Mouse (Mus musculus): ENCODE results near the gene Cd300a.
A peak's percentile ranks its signal among the peaks of the same experiment; 100 is the strongest.

Gene Cd300a

DNA sequence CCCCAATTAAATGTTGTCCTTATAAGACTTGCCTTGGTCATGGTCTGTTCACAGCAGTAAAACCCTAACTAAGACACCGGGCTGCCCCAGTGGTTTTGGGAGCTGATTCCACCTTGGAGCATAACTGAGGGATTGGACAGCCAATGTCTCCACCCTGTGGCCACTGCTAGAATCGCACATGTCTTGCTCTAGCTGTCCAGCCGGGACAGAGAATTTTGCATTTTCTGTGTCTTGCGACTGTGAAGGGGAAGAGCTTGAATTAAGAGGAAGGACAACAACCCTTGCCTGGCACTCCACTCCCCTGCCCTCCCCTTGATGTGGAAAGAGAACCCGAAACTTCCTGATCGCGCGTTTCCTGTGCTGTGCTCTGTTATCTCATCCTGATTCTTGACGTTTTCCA, 23.0 kb downstream of the Cd300a start:
- peak; percentile 79 for DNase-seq

GRCm38 (mm10) chr11:114914978-114915377, 25.1 kb downstream of the Cd300a start:
- no peak for DNase-seq

- DNase-seq, result no peak
Measured at GRCm38 (mm10) chr11:114917120-114917519, 27.3 kb downstream of the Cd300a start.

DNA sequence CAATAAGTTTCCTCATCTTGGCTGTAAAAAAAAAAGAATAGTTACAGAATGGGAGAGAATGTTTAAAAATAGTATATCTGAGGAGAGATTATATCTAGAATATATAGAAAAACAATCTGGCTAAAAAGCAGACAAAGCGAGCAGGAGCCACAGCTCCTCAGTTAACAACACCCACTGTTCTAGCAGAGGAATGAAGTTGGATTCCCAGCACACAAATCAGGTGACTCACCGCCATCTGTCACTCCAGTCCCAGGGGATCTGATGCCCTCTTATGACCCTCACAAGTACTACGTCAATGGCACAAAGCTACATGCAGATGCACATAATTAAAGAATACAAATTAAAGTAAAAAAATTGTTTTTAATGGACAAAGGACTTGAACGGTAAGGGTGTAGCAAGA, 32.6 kb downstream of the Cd300a start:
- DNase-seq, result peak; percentile 67

DNA sequence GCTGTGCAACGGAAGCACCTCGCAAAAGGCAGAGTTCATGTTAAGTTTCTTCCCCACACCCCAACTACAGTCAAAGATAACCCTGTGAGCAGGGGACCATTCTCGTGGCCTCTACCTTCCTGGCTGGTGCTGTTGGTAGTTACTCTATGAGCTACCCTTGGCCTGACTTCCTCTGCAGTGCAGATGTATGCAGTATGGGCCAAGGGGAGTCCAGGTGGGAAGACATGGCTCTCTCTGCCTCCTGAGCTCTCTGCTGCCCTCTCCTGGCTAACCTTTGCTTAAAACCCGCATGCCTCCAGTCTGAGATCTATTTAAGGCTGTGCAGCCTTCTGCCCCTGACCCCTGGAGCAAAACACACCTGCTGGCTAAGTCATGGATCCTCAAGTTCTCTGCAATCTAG, 34.1 kb downstream of the Cd300a start:
- no peak for DNase-seq

- DNase-seq, result no peak
Measured at GRCm38 (mm10) chr11:114929581-114929980, 39.7 kb downstream of the Cd300a start.

- DNase-seq, result no peak
Measured at GRCm38 (mm10) chr11:114931041-114931440, 41.2 kb downstream of the Cd300a start.

DNA sequence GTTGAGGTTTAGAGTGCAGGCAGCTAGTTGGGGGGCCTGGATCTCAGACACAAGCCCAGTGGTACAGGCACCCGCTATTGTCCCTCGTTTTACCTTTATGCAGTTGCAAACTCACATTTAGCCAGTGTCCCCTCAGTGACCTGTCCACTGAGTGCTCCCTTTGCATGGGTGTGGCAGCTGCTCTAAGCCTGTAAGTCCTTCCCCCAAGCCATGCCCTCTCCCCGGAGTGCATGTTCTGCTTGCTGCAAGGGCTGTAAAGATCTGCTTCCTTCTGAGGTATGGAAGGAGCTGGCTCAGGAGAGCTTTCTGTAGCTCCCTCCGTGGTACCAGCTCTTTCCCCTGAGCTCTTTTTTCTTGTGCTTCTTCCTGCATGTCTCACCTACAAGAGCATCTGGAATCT, 43.8 kb downstream of the Cd300a start:
- no peak for DNase-seq

- DNase-seq, result no peak
Measured at GRCm38 (mm10) chr11:114934144-114934543, 44.3 kb downstream of the Cd300a start, which contains the start of gene Cd300lb. Gene Cd300lb (minus strand): TSS chr11:114934386.

Data from cerebellum, adult 11 months (tissue).